Mouse (Mus musculus) urinary bladder, adult 2 months (tissue): ENCODE data around the gene Runx1. TPM values are rescaled to one million over a fixed set of nuclear protein-coding genes. Genes with fewer than 3 reads are reported as not detected.

Experiments
- DNase-seq: peaks from one replicate; pipeline ENCODE4 v3.0.0; 2022; ENCODE audit warnings: low spot score
- polyA plus RNA-seq: library from polyadenylated mRNA; depleted of rRNA; stranded (reverse); fragments of >200 nt; gene quantifications from 2 replicates; pipeline ENCODE4 v1.2.3, GENCODE M21; 2012

Gene Runx1
- polyA plus RNA-seq, 1 experiment = 8.6 TPM

- no peak for DNase-seq
Observed at GRCm38 (mm10) chr16:92699531-92700397, 126.2 kb downstream of the Runx1 start.

GRCm38 (mm10) chr16:92698612-92698998, 127.3 kb downstream of the Runx1 start:
- DNase-seq = peak; percentile 92

GRCm38 (mm10) chr16:92697737-92698611, 128.0 kb downstream of the Runx1 start:
- no peak for DNase-seq

- peak; percentile 83 for DNase-seq
Observed at GRCm38 (mm10) chr16:92697227-92697736, 128.7 kb downstream of the Runx1 start.

GRCm38 (mm10) chr16:92696411-92697015, 129.4 kb downstream of the Runx1 start:
- no peak for DNase-seq

GRCm38 (mm10) chr16:92695981-92696380, 130.0 kb downstream of the Runx1 start:
- no peak for DNase-seq

GRCm38 (mm10) chr16:92695200-92695921, 130.6 kb downstream of the Runx1 start:
- DNase-seq = no peak

- no peak for DNase-seq
Observed at GRCm38 (mm10) chr16:92694496-92695106, 131.3 kb downstream of the Runx1 start.

GRCm38 (mm10) chr16:92690759-92691158, 135.2 kb downstream of the Runx1 start:
- no peak for DNase-seq

- DNase-seq = no peak
Observed at GRCm38 (mm10) chr16:92688941-92689340, 137.0 kb downstream of the Runx1 start.

- DNase-seq = no peak
Observed at GRCm38 (mm10) chr16:92686978-92687377, 139.0 kb downstream of the Runx1 start.

GRCm38 (mm10) chr16:92685766-92686315, 140.1 kb downstream of the Runx1 start:
- DNase-seq = no peak

GRCm38 (mm10) chr16:92684423-92685211, 141.3 kb downstream of the Runx1 start:
- DNase-seq = no peak

GRCm38 (mm10) chr16:92676630-92677029, 149.3 kb downstream of the Runx1 start:
- DNase-seq = no peak

GRCm38 (mm10) chr16:92675677-92676076, 150.3 kb downstream of the Runx1 start:
- DNase-seq = no peak

- DNase-seq = no peak
Observed at GRCm38 (mm10) chr16:92674916-92675450, 151.0 kb downstream of the Runx1 start.

- DNase-seq = no peak
Observed at GRCm38 (mm10) chr16:92674121-92674816, 151.7 kb downstream of the Runx1 start.

GRCm38 (mm10) chr16:92668807-92669206, 157.1 kb downstream of the Runx1 start:
- DNase-seq = no peak

GRCm38 (mm10) chr16:92661757-92662156, 164.2 kb downstream of the Runx1 start:
- no peak for DNase-seq
